Mouse (Mus musculus) stomach, embryonic 14.5 days (tissue): Measurements from ENCODE around the gene Cyp2ab1. TPM values are rescaled to one million over a fixed set of nuclear protein-coding genes. Genes with fewer than 3 reads are reported as not detected.

Experiments used
- ATAC-seq: fragments of 200-750 bp; cut with Nextera tagmentation; 2 replicates; pipeline ENCODE4 v1.8.0; 2017; ENCODE audit warnings: low read depth, moderate TSS enrichment; ENCODE audit not compliant: insufficient number of reproducible peaks, insufficient read depth, low FRiP score
- H3K27ac ChIP-seq: fragments of 300-500 bp; sonication (generic); 2 replicates; pipeline ENCODE4 v1.5.1; 2014; ENCODE audit warnings: mild to moderate bottlenecking, low read length, moderate library complexity, mixed read lengths
- H3K27me3 ChIP-seq: fragments of 300-500 bp; sonication (generic); 2 replicates; pipeline ENCODE4 v1.6.1; 2014; ENCODE audit warnings: low read length, control low read depth, mixed read lengths; ENCODE audit not compliant: control insufficient read depth, insufficient read depth
- H3K36me3 ChIP-seq: fragments of 300-500 bp; sonication (generic); 2 replicates; pipeline ENCODE4 v1.6.1; 2014; ENCODE audit warnings: mild to moderate bottlenecking, control low read depth, low read length, moderate library complexity, mixed read lengths; ENCODE audit not compliant: control insufficient read depth, insufficient read depth
- H3K4me1 ChIP-seq: fragments of 300-500 bp; sonication (generic); 2 replicates; pipeline ENCODE4 v1.6.1; 2014; ENCODE audit warnings: low read length, control low read depth, mixed read lengths; ENCODE audit not compliant: control insufficient read depth, insufficient read depth
- H3K4me2 ChIP-seq: fragments of 300-500 bp; sonication (generic); replicated peaks from 2 replicates; pipeline ENCODE4 v1.6.1; 2014; ENCODE audit warnings: low read depth, low read length, control low read depth
- H3K4me3 ChIP-seq: fragments of 300-500 bp; sonication (generic); 2 replicates; pipeline ENCODE4 v1.5.1; 2014; ENCODE audit warnings: low read depth, low read length, control low read depth
- H3K9ac ChIP-seq: fragments of 300-500 bp; sonication (generic); replicated peaks from 2 replicates; pipeline ENCODE4 v1.6.1; 2014; ENCODE audit warnings: low read depth, mild to moderate bottlenecking, control low read depth, low read length, moderate library complexity, mixed read lengths
- H3K9me3 ChIP-seq: fragments of 300-500 bp; sonication (generic); 2 replicates; pipeline ENCODE4 v1.6.1; 2016; ENCODE audit warnings: low read depth, low read length, control low read depth; ENCODE audit not compliant: control insufficient read depth
- whole genome bisulfite sequencing: fragments of 180-500 bp; shearing (Covaris S2); extraction: QIAGEN DNeasy Blood & Tissue Kit; methylation state at CpG from one replicate; pipeline ENCODE4 v1.1.7; 2014; 5-methylcytosine and 5-hydroxymethylcytosine counted together
- polyA plus RNA-seq: library from polyadenylated mRNA; unstranded; fragments of >200 nt; fragmentation: Nextera tagmentation; extraction: Ambion mirVana; gene quantifications from 2 replicates; pipeline ENCODE4 v1.2.1, GENCODE M21; 2014

Gene Cyp2ab1
- polyA plus RNA-seq, 1 experiment from 2014 or later, result not detected

DNA sequence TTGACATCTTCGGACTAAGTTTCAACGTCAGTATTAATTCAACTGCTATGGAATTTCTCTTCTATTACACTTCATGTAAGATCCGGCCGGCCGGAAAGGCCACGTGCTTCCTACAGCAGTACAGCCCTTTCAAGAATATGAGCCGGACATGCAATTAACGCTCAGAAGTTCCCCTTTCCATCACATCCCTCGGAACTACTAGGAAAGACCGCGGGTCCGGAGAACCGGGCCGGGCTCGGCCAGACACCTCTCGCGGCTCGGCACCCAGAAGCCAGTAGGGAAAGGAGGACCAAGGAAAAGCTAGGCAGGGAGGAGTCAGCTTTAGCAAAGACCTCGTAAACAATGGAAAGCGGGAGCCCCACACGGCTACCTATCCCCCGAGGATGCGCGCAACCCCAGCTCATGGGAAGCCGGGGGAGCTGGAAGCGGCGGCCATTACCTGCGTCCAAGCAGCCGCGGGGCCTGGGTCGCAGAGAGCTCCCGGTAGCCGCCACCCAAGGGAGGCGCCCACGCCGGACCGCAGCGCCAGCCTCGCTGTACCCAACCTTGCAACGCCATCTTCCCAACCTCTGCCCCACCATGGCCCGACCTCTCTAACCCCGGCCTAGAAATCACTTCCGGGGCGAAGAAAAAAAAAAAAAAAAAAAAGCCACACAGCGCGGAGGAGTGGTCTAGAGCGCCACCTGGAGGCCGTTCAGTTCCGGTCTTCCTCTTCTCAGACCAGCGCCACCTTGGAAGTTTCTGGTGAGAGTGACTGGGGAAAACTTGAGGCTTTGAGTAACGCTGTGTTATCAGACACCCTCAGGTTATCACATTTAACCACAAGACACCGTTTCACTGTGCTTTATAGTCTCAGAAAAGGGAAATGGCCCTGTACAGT lies 23.2 kb downstream of the Cyp2ab1 start, which contains the start of gene Parl:
TSS of gene Parl (minus strand) at position 618 of the 880 bp plus-strand sequence.
- under 1% methylated on average over 51 of the region's 52 CpGs for WGBS
- no peaks in the 10 kb centered on the region for H3K27me3 ChIP-seq
- peak within 1 kb of the TSS; percentile 69 for H3K9ac ChIP-seq
- peak within 1 kb of the TSS; percentile 90 for H3K4me2 ChIP-seq
- H3K36me3 ChIP-seq, result peaks cover 2% of the 10 kb centered on the region
- H3K9me3 ChIP-seq, result no peaks in the 10 kb centered on the region
- H3K4me3 ChIP-seq, result peak within 1 kb of the TSS; percentile 84
- H3K4me1 ChIP-seq, result peaks cover 8% of the 10 kb centered on the region; the same call in 1 of the 2 replicates
- ATAC-seq, result peak; percentile 88
- peak within 1 kb of the TSS; percentile 85 for H3K27ac ChIP-seq

DNA sequence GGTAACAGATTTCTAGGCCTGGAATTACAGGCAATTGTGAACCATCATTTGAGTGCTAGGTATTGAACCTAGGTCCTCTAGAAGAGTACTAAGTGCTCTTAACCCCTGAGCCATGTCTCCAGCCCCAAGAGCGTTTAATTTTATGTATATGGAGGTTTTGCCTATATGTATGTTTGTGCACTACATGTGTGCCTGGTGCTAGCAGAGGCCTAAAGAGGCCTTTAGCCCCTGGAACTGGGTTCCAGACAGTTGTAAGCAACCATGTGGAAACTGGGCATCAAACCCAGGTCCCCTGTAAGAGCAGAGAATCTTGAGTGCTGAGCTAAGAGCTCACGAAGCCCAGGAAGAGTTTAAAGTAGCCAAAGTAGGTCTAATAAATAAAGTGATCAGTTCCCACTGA lies 25.1 kb downstream of the Cyp2ab1 start:
- WGBS, result 90% methylated on average over 2 of the region's 2 CpGs
- Histone ChIP-seq H3K4me1 (peaks cover 8% of the 10 kb centered on the region; the same call in 1 of the 2 replicates), H3K27me3 (no peaks in the 10 kb centered on the region), H3K36me3 (peaks cover 15% of the 10 kb centered on the region), H3K4me3 (no peak overlapping the region), H3K4me2 (no peak overlapping the region), H3K27ac (no peak overlapping the region), H3K9ac (no peak overlapping the region), H3K9me3 (no peaks in the 10 kb centered on the region)
- no peak for ATAC-seq

DNA sequence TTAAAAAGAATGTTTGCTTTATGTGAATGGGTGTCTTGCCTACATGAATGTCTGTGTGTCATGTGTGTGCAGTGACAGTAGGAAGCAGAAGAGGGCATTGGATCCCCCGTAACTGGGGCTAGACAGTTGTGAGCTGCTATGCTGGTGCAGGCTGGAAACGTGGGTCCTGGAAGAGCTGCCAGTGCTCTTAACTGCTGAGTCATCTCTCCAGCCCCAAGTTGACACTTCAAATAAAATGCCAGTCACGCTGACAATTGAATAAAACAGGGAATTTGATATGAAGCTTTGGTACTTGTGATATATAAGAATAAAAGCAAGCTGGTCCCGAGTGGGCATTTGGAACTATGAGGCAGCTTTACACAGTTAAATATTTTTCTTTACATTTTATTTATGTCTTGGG lies 45.0 kb downstream of the Cyp2ab1 start:
- Histone ChIP-seq H3K27me3 (no peaks in the 10 kb centered on the region), H3K36me3 (peaks cover 41% of the 10 kb centered on the region), H3K9ac (no peak overlapping the region), H3K4me1 (no peaks in the 10 kb centered on the region), H3K4me3 (no peak overlapping the region), H3K9me3 (no peaks in the 10 kb centered on the region), H3K27ac (no peak overlapping the region), H3K4me2 (no peak overlapping the region)
- 82% methylated on average over 4 of the region's 4 CpGs for WGBS
- ATAC-seq, result no peak

DNA sequence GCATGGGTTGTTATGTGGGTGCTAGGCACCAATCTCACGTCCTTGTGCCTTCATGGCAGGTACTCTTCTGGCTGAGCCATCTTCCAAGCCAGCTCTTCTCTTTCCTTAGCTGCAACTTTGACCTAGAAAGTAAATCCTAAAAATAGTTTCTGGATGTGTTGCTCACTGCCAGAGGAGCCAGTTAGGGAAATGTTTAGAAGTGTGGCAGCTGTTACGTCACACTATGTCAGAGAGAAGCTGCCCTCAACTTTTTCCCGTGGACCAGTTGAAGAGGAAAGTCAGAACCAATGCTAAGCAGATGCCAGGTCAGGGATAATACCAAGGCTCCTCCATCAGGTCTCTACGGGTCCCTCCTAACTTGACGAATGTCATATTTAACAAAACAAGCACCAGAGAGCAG lies 45.8 kb downstream of the Cyp2ab1 start:
- H3K9me3 ChIP-seq, result no peaks in the 10 kb centered on the region
- peaks cover 34% of the 10 kb centered on the region for H3K36me3 ChIP-seq
- no peak overlapping the region for H3K4me2 ChIP-seq
- no peaks in the 10 kb centered on the region for H3K27me3 ChIP-seq
- no peak overlapping the region for H3K9ac ChIP-seq
- WGBS, result 81% methylated on average over 5 of the region's 5 CpGs
- H3K27ac ChIP-seq, result no peak overlapping the region
- no peak for ATAC-seq
- H3K4me1 ChIP-seq, result no peaks in the 10 kb centered on the region
- H3K4me3 ChIP-seq, result no peak overlapping the region

DNA sequence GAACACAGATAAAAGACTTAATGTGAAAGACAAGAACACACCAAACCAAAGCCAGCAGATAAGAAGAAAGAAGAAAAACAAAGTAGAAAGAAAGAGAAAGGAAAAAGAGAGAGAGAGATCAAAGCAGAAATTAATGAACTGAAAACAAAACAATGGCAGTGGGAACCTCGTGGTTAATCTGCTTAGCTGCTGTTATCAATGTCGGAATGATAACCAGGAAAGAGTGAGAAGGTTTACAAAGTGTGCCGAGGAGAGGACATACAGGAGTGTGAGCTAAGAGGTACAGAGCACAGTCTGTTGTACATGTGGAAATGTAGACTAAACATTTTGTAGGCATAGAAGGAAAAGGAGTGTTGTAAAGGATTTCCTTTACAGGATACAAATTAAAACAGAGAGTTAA lies 52.2 kb downstream of the Cyp2ab1 start:
- Histone ChIP-seq H3K27ac (no peak overlapping the region), H3K9me3 (no peaks in the 10 kb centered on the region), H3K27me3 (no peaks in the 10 kb centered on the region), H3K4me1 (no peaks in the 10 kb centered on the region), H3K4me3 (no peak overlapping the region), H3K36me3 (no peaks in the 10 kb centered on the region), H3K9ac (no peak overlapping the region), H3K4me2 (no peak overlapping the region)
- 16% methylated on average over 3 of the region's 3 CpGs for WGBS
- no peak for ATAC-seq

DNA sequence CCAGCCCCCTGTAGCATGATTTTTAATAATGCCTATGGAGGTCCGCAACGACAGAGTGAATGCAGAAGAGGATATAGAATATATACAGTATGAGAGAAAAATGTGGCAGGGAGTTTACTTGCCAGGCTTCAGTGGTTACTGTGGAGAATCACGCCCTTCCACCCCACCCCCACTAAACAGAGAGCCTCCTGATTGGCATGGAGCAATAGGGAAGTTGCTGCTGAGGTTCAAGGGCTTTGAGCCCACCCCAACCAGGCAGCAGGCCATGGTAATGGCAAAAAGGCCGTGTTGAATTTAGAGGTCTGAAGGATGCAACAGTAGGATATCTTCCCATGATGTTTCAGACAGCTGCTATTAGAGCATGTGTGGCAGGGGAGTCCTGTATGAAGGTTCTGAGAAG lies 53.9 kb downstream of the Cyp2ab1 start:
- Histone ChIP-seq H3K27me3 (no peaks in the 10 kb centered on the region), H3K4me3 (no peak overlapping the region), H3K4me2 (no peak overlapping the region), H3K36me3 (no peaks in the 10 kb centered on the region), H3K4me1 (no peaks in the 10 kb centered on the region), H3K9me3 (no peaks in the 10 kb centered on the region), H3K9ac (no peak overlapping the region), H3K27ac (no peak overlapping the region)
- 74% methylated on average over 4 of the region's 4 CpGs for WGBS
- no peak for ATAC-seq

DNA sequence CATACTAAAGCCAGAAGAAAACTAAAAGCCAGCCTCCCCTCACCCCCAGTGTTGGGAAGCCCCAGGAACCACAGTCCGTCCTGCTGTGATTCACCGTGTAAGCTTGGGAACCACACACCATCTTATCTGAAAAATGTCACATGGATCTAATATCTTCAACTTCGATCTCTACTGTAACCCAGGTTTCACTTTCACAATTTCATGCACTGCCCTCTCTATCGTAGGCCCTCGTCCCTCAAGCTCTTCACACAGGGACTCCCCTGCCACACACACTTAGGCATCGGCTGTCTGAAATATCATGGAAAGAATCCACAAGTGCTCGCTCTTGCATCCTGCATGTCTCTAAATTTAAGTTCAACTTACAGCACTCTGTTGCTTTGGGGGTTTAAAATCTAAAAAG lies 60.1 kb downstream of the Cyp2ab1 start:
- Histone ChIP-seq H3K27ac (no peak overlapping the region), H3K4me3 (no peak overlapping the region), H3K4me1 (no peaks in the 10 kb centered on the region), H3K9ac (no peak overlapping the region), H3K36me3 (no peaks in the 10 kb centered on the region), H3K4me2 (no peak overlapping the region), H3K27me3 (no peaks in the 10 kb centered on the region), H3K9me3 (no peaks in the 10 kb centered on the region)
- no peak for ATAC-seq
- 80% methylated on average over 7 of the region's 7 CpGs for WGBS
